Mouse (Mus musculus): ENCODE measurements around the gene Bri3. TPM values are rescaled to one million over a fixed set of nuclear protein-coding genes. Genes with fewer than 3 reads are reported as not detected.

Bri3 gene
- 80.7 and 90.7 TPM in 2 replicates for polyA plus RNA-seq (2015; fragmentation: Nextera tagmentation; extraction: Ambion mirVana)

- no peak for ATAC-seq
Measured at GRCm38 (mm10) chr5:144243901-144244487, at the start of gene Bri3. Gene Bri3 (plus strand): TSS chr5:144244437.

GRCm38 (mm10) chr5:144195567-144195966, 48.7 kb upstream of the Bri3 start:
- H3K4me2 ChIP-seq (ENCODE audit: low read length), result no peak overlapping the region
- H3K36me3 ChIP-seq (ENCODE audit: control insufficient read depth, insufficient read depth, low read length), result peaks cover 2% of the 10 kb centered on the region; the same call in 1 of the 2 replicates
- no peaks in the 10 kb centered on the region for H3K27me3 ChIP-seq (replicated peaks; ENCODE audit: control insufficient read depth, insufficient read depth, low read length)
- H3K4me1 ChIP-seq (ENCODE audit: control insufficient read depth, insufficient read depth, low read depth, low read length), result no peaks in the 10 kb centered on the region
- H3K27ac ChIP-seq (ENCODE audit: low read depth, low read length), result no peak overlapping the region
- no peak for ATAC-seq
- H3K9ac ChIP-seq (ENCODE audit: low read depth, low read length), result no peak overlapping the region
- WGBS, result 87% methylated on average over 8 of the region's 8 CpGs
- no peak overlapping the region for H3K4me3 ChIP-seq (ENCODE audit: low read length)
- H3K9me3 ChIP-seq (ENCODE audit: control insufficient read depth, low read length), result no peaks in the 10 kb centered on the region

More at GRCm38 (mm10) chr5:144243901-144244487, at the start of gene Bri3:
- no peaks in the 10 kb centered on the region for H3K9me3 ChIP-seq (ENCODE audit: control insufficient read depth, low read length)
- H3K36me3 ChIP-seq (ENCODE audit: control insufficient read depth, insufficient read depth, low read length), result no peaks in the 10 kb centered on the region
- no peak within 1 kb of the TSS for H3K9ac ChIP-seq (ENCODE audit: low read depth, low read length)
- H3K27me3 ChIP-seq (replicated peaks; ENCODE audit: control insufficient read depth, insufficient read depth, low read length), result no peaks in the 10 kb centered on the region
- 92% methylated on average over 7 of the region's 7 CpGs for WGBS
- H3K4me3 ChIP-seq (ENCODE audit: low read length), result no peak within 1 kb of the TSS
- no peak within 1 kb of the TSS for H3K4me2 ChIP-seq (ENCODE audit: low read length)
- H3K4me1 ChIP-seq (ENCODE audit: control insufficient read depth, insufficient read depth, low read depth, low read length), result no peaks in the 10 kb centered on the region
- no peak within 1 kb of the TSS for H3K27ac ChIP-seq (ENCODE audit: low read depth, low read length)

- Histone ChIP-seq H3K4me3 (ENCODE audit: low read length) (no peak overlapping the region), H3K4me1 (ENCODE audit: control insufficient read depth, insufficient read depth, low read depth, low read length) (no peaks in the 10 kb centered on the region), H3K4me2 (ENCODE audit: low read length) (no peak overlapping the region), H3K36me3 (ENCODE audit: control insufficient read depth, insufficient read depth, low read length) (peaks cover 26% of the 10 kb centered on the region), H3K9ac (ENCODE audit: low read depth, low read length) (no peak overlapping the region), H3K27ac (ENCODE audit: low read depth, low read length) (no peak overlapping the region), H3K9me3 (ENCODE audit: control insufficient read depth, low read length) (no peaks in the 10 kb centered on the region), H3K27me3 (replicated peaks; ENCODE audit: control insufficient read depth, insufficient read depth, low read length) (no peaks in the 10 kb centered on the region)
- WGBS, result 50% methylated on average over 11 of the region's 11 CpGs
- no peak for ATAC-seq
Measured at GRCm38 (mm10) chr5:144200616-144201015, 43.6 kb upstream of the Bri3 start.

GRCm38 (mm10) chr5:144202430-144202829, 41.8 kb upstream of the Bri3 start:
- Histone ChIP-seq H3K4me3 (ENCODE audit: low read length) (no peak overlapping the region), H3K27ac (ENCODE audit: low read depth, low read length) (no peak overlapping the region), H3K36me3 (ENCODE audit: control insufficient read depth, insufficient read depth, low read length) (peaks cover 37% of the 10 kb centered on the region), H3K4me2 (ENCODE audit: low read length) (no peak overlapping the region), H3K27me3 (replicated peaks; ENCODE audit: control insufficient read depth, insufficient read depth, low read length) (no peaks in the 10 kb centered on the region), H3K9me3 (ENCODE audit: control insufficient read depth, low read length) (no peaks in the 10 kb centered on the region), H3K4me1 (ENCODE audit: control insufficient read depth, insufficient read depth, low read depth, low read length) (no peaks in the 10 kb centered on the region), H3K9ac (ENCODE audit: low read depth, low read length) (no peak overlapping the region)
- no peak for ATAC-seq
- WGBS, result 96% methylated on average over 6 of the region's 6 CpGs

GRCm38 (mm10) chr5:144203398-144203959, 40.8 kb upstream of the Bri3 start:
- no peak overlapping the region for H3K9ac ChIP-seq (ENCODE audit: low read depth, low read length)
- H3K9me3 ChIP-seq (ENCODE audit: control insufficient read depth, low read length), result no peaks in the 10 kb centered on the region
- H3K27ac ChIP-seq (ENCODE audit: low read depth, low read length), result no peak overlapping the region
- WGBS, result 91% methylated on average over 10 of the region's 10 CpGs
- no peak overlapping the region for H3K4me2 ChIP-seq (ENCODE audit: low read length)
- no peaks in the 10 kb centered on the region for H3K27me3 ChIP-seq (replicated peaks; ENCODE audit: control insufficient read depth, insufficient read depth, low read length)
- H3K4me1 ChIP-seq (ENCODE audit: control insufficient read depth, insufficient read depth, low read depth, low read length), result no peaks in the 10 kb centered on the region
- no peak for ATAC-seq
- peaks cover 37% of the 10 kb centered on the region for H3K36me3 ChIP-seq (ENCODE audit: control insufficient read depth, insufficient read depth, low read length)
- H3K4me3 ChIP-seq (ENCODE audit: low read length), result no peak overlapping the region

- peaks cover 37% of the 10 kb centered on the region for H3K36me3 ChIP-seq (ENCODE audit: control insufficient read depth, insufficient read depth, low read length)
Measured at GRCm38 (mm10) chr5:144204303-144204702, 39.9 kb upstream of the Bri3 start.

GRCm38 (mm10) chr5:144204911-144205310, 39.3 kb upstream of the Bri3 start:
- Histone ChIP-seq H3K9ac (ENCODE audit: low read depth, low read length) (no peak overlapping the region), H3K9me3 (ENCODE audit: control insufficient read depth, low read length) (no peaks in the 10 kb centered on the region), H3K4me1 (ENCODE audit: control insufficient read depth, insufficient read depth, low read depth, low read length) (no peaks in the 10 kb centered on the region), H3K36me3 (ENCODE audit: control insufficient read depth, insufficient read depth, low read length) (peaks cover 40% of the 10 kb centered on the region), H3K27ac (ENCODE audit: low read depth, low read length) (no peak overlapping the region), H3K4me3 (ENCODE audit: low read length) (no peak overlapping the region), H3K27me3 (replicated peaks; ENCODE audit: control insufficient read depth, insufficient read depth, low read length) (no peaks in the 10 kb centered on the region), H3K4me2 (ENCODE audit: low read length) (no peak overlapping the region)
- ATAC-seq, result no peak
- 78% methylated on average over 10 of the region's 10 CpGs for WGBS

More at GRCm38 (mm10) chr5:144204303-144204702, 39.9 kb upstream of the Bri3 start:
- Histone ChIP-seq H3K9me3 (ENCODE audit: control insufficient read depth, low read length) (no peaks in the 10 kb centered on the region), H3K4me3 (ENCODE audit: low read length) (no peak overlapping the region), H3K4me2 (ENCODE audit: low read length) (no peak overlapping the region), H3K4me1 (ENCODE audit: control insufficient read depth, insufficient read depth, low read depth, low read length) (no peaks in the 10 kb centered on the region), H3K9ac (ENCODE audit: low read depth, low read length) (no peak overlapping the region), H3K27ac (ENCODE audit: low read depth, low read length) (no peak overlapping the region), H3K27me3 (replicated peaks; ENCODE audit: control insufficient read depth, insufficient read depth, low read length) (no peaks in the 10 kb centered on the region)
- 94% methylated on average over 12 of the region's 12 CpGs for WGBS
- no peak for ATAC-seq

- no peak overlapping the region; the same call in 1 of the 2 replicates for H3K9ac ChIP-seq (ENCODE audit: low read depth, low read length)
- ATAC-seq, result no peak
- H3K9me3 ChIP-seq (ENCODE audit: control insufficient read depth, low read length), result no peaks in the 10 kb centered on the region
- H3K4me3 ChIP-seq (ENCODE audit: low read length), result no peak overlapping the region
- no peak overlapping the region for H3K27ac ChIP-seq (ENCODE audit: low read depth, low read length)
- H3K4me1 ChIP-seq (ENCODE audit: control insufficient read depth, insufficient read depth, low read depth, low read length), result no peaks in the 10 kb centered on the region
- H3K27me3 ChIP-seq (replicated peaks; ENCODE audit: control insufficient read depth, insufficient read depth, low read length), result no peaks in the 10 kb centered on the region
- no peak overlapping the region for H3K4me2 ChIP-seq (ENCODE audit: low read length)
- H3K36me3 ChIP-seq (ENCODE audit: control insufficient read depth, insufficient read depth, low read length), result peaks cover 45% of the 10 kb centered on the region
- WGBS, result 93% methylated on average over 15 of the region's 15 CpGs
Measured at GRCm38 (mm10) chr5:144206069-144206468, 38.2 kb upstream of the Bri3 start.

- Histone ChIP-seq H3K27ac (ENCODE audit: low read depth, low read length) (no peak overlapping the region), H3K4me1 (ENCODE audit: control insufficient read depth, insufficient read depth, low read depth, low read length) (no peaks in the 10 kb centered on the region), H3K36me3 (ENCODE audit: control insufficient read depth, insufficient read depth, low read length) (peaks cover 46% of the 10 kb centered on the region), H3K9me3 (ENCODE audit: control insufficient read depth, low read length) (no peaks in the 10 kb centered on the region), H3K4me3 (ENCODE audit: low read length) (no peak overlapping the region), H3K9ac (ENCODE audit: low read depth, low read length) (no peak overlapping the region), H3K4me2 (ENCODE audit: low read length) (no peak overlapping the region), H3K27me3 (replicated peaks; ENCODE audit: control insufficient read depth, insufficient read depth, low read length) (no peaks in the 10 kb centered on the region)
- ATAC-seq, result no peak
- WGBS, result 52% methylated on average over 11 of the region's 11 CpGs
Measured at GRCm38 (mm10) chr5:144207478-144207877, 36.8 kb upstream of the Bri3 start.
